Mouse (Mus musculus) lung, postnatal 0 days (tissue): ENCODE data around the gene Scnn1a.

ENCODE experiments used
- CTCF ChIP-seq: IDR thresholded peaks from 2 replicates; pipeline ENCODE4 v1.5.1; 2016; ENCODE audit warnings: antibody characterized with exemption, mild to moderate bottlenecking
- EP300 ChIP-seq: IDR thresholded peaks from 2 replicates; pipeline ENCODE4 v1.6.1; 2016; ENCODE audit warnings: antibody characterized with exemption, mild to moderate bottlenecking, control low read depth

DNA sequence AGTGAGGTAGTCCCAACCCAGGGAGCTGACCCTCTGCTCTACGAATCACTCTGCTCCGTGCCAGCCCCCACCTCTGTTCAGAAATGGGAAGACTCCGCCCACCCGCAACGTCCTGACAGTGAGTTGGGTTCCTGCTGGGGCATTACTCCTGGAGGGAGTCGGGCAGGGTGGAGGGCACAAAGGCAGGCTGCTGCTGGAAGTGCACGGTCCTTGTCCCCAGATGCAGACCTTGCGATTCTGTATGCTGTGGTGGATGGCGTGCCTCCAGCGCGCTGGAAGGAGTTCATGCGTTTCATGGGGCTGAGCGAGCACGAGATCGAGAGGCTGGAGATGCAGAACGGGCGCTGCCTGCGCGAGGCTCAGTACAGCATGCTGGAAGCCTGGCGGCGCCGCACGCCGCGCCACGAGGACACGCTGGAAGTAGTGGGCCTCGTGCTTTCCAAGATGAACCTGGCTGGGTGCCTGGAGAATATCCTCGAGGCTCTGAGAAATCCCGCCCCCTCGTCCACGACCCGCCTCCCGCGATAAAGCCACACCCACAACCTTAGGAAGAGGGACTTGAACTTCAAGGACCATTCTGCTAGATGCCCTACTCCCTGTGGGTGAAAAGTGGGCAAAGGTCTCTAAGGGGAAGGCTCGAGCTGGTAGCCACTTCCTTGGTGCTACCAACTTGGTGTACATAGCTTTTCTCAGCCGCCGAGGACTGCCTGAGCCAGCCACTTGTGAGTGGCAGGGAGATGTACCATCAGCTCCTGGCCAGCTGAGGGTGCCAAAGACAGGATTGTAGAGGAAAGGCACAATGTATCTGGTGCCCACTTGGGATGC is 41.2 kb downstream of the Scnn1a start:
- peak; percentile 69 for TF ChIP-seq CTCF
- no peak for TF ChIP-seq EP300
